ENCODE assay signal across 8 mouse cellular contexts in the genomic region with DNA sequence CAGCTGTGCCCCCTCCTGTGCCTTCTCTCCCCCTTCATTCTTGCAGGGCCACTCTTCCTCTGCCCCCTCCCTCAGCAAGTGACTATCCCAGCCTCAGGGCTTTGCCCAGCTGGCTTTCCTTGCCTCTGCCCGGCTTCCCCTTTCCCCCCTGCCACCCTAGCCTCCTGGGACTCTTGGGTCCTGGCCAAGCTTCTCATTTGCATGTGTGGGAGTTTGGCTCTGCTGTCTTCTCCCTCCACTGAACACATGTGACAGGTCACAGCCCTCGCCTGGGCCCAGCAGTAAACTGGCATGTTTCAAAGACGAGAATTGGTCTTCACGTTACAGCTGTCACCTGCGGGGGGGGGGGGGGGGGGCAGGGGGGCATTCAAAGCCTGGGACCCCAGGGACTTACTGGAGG. TPM values are rescaled to one million over a fixed set of nuclear protein-coding genes. Genes with fewer than 3 reads are reported as not detected.
DNase-seq lines count a peak whose midpoint lies in the region; ATAC-seq and TF ChIP-seq lines count a peak whose summit lies in the region.
"Had no signal": no experiment of that assay in that cellular context is flagged by ENCODE, and none has a peak within 500 bp of the region (broad histone marks: within the 10 kb centered on the region; RNA-seq: fewer than 3 reads in every experiment).

No protein-coding gene starts in this region.

- WGBS in liver, embryonic 16.5 days (ENCODE audit: insufficient replicate concordance): 55% methylated on average over 4 of the region's 5 CpGs
- 9% methylated on average over 3 of the region's 5 CpGs for WGBS in forebrain, embryonic 16.5 days
- WGBS in intestine, embryonic 16.5 days: 33% methylated on average over 3 of the region's 5 CpGs

- no peaks in the 10 kb centered on the region for H3K4me1 ChIP-seq in liver, embryonic 16.5 days (ENCODE audit: control insufficient read depth, low read depth, low read length)
- peaks cover 6% of the 10 kb centered on the region for H3K4me1 ChIP-seq in forebrain, embryonic 16.5 days (replicated peaks; ENCODE audit: control insufficient read depth, insufficient read depth, low read length)
- no peaks in the 10 kb centered on the region; the same call in 1 of the 2 replicates for H3K4me1 ChIP-seq in intestine, embryonic 16.5 days (ENCODE audit: control insufficient read depth, insufficient read depth, low read length)

- POLR2A ChIA-PET in Patski (lab: Charles Lee): interaction anchor here (1.4 kb wide), 1 partner anchor 73 kb away, joined by 3 read pairs; no protein-coding TSS in a partner anchor

- no peak overlapping the region for H3K4me2 ChIP-seq in liver, embryonic 16.5 days (ENCODE audit: low read depth, low read length)
- H3K4me2 ChIP-seq in forebrain, embryonic 16.5 days (ENCODE audit: low read length): no peak overlapping the region
- no peak overlapping the region for H3K4me2 ChIP-seq in intestine, embryonic 16.5 days (ENCODE audit: low read depth, low read length)
- H3K4me2 ChIP-seq: limb, embryonic 13.5 days had no signal

- H3K9me3 ChIP-seq in liver, embryonic 16.5 days (replicated peaks; ENCODE audit: control insufficient read depth, low read length): no peaks in the 10 kb centered on the region
- no peaks in the 10 kb centered on the region for H3K9me3 ChIP-seq in forebrain, embryonic 16.5 days (ENCODE audit: control insufficient read depth, low read length)
- H3K9me3 ChIP-seq in intestine, embryonic 16.5 days (ENCODE audit: control insufficient read depth, low read length): no peaks in the 10 kb centered on the region
- H3K9me3 ChIP-seq: limb, embryonic 13.5 days had no signal

- no peak for TF ChIP-seq CTCF in Patski (IDR thresholded peaks at IDR 0.05)

- no peak overlapping the region for H3K9ac ChIP-seq in liver, embryonic 16.5 days (ENCODE audit: low read depth, low read length)
- no peak overlapping the region for H3K9ac ChIP-seq in forebrain, embryonic 16.5 days (replicated peaks; ENCODE audit: low read depth, low read length)
- H3K9ac ChIP-seq in intestine, embryonic 16.5 days (ENCODE audit: low read depth, low read length): no peak overlapping the region
- H3K9ac ChIP-seq: limb, embryonic 13.5 days had no signal

- H3K27me3 ChIP-seq in liver, embryonic 16.5 days (ENCODE audit: control insufficient read depth, insufficient read depth, low read depth, low read length): no peaks in the 10 kb centered on the region
- H3K27me3 ChIP-seq in Patski: no peaks in the 10 kb centered on the region
- H3K27me3 ChIP-seq in forebrain, embryonic 16.5 days (replicated peaks; ENCODE audit: control insufficient read depth, insufficient read depth, low read length): no peaks in the 10 kb centered on the region
- H3K27me3 ChIP-seq in intestine, embryonic 16.5 days (replicated peaks; ENCODE audit: control insufficient read depth, insufficient read depth, low read length): no peaks in the 10 kb centered on the region
- H3K27me3 ChIP-seq: limb, embryonic 13.5 days had no signal

- ATAC-seq in liver, embryonic 16.5 days (ENCODE audit: low read depth): peak; percentile 53; the same call in 1 of the 2 replicates
- peak; percentile 68 for ATAC-seq in Patski
- ATAC-seq in forebrain, embryonic 16.5 days: peak; percentile 67
- ATAC-seq in intestine, embryonic 16.5 days: no peak

- in situ Hi-C loops in Patski (cut with MboI; ENCODE audit: low pct_unique_long_range_greater_than_20kb): no loop called here

- no peak overlapping the region for H3K27ac ChIP-seq in liver, embryonic 16.5 days (ENCODE audit: low read length)
- no peak overlapping the region for H3K27ac ChIP-seq in forebrain, embryonic 16.5 days (ENCODE audit: low read length)
- H3K27ac ChIP-seq in intestine, embryonic 16.5 days (ENCODE audit: low read length): no peak overlapping the region
- H3K27ac ChIP-seq: limb, embryonic 13.5 days had no signal

- H3K36me3 ChIP-seq in liver, embryonic 16.5 days (ENCODE audit: control insufficient read depth, insufficient read depth): no peaks in the 10 kb centered on the region
- H3K36me3 ChIP-seq in forebrain, embryonic 16.5 days (ENCODE audit: control insufficient read depth, insufficient read depth): no peaks in the 10 kb centered on the region
- H3K36me3 ChIP-seq in intestine, embryonic 16.5 days (ENCODE audit: control insufficient read depth, insufficient read depth, low read length): no peaks in the 10 kb centered on the region
- H3K36me3 ChIP-seq: limb, embryonic 13.5 days had no signal

- CTCF ChIA-PET in Patski (lab: Charles Lee): interaction anchor here (1.3 kb wide), 1 partner anchor 11 kb away, joined by 3 read pairs; no protein-coding TSS in a partner anchor

- H3K4me3 ChIP-seq in liver, embryonic 16.5 days (ENCODE audit: low read depth, low read length): no peak overlapping the region
- H3K4me3 ChIP-seq in forebrain, embryonic 16.5 days (replicated peaks; ENCODE audit: low read length): no peak overlapping the region
- no peak overlapping the region for H3K4me3 ChIP-seq in intestine, embryonic 16.5 days (ENCODE audit: low read length)
- H3K4me3 ChIP-seq: limb, embryonic 13.5 days had no signal

- DNase-seq in liver: no peak
- DNase-seq in Patski (ENCODE audit: low read depth, low spot score): peak; percentile 42
- peak; percentile 79 to 86 for DNase-seq in kidney, postnatal 4 days
- DNase-seq in ovary, adult 18-20 months (ENCODE audit: low spot score): no peak

RNA-seq across cellular contexts. Expression of a gene that starts 40.5 kb away (rescaled TPM):
- not detected in 2 replicates for polyA plus RNA-seq in liver, embryonic 16.5 days (2015; fragmentation: Nextera tagmentation; extraction: Ambion mirVana)
- polyA plus RNA-seq in Patski (2021): not detected
- polyA plus RNA-seq in forebrain, embryonic 16.5 days (2015; fragmentation: Nextera tagmentation; extraction: Ambion mirVana): not detected in 2 replicates
- polyA plus RNA-seq in intestine, embryonic 16.5 days (2015; fragmentation: Nextera tagmentation; extraction: Ambion mirVana): not detected in 2 replicates
- polyA plus RNA-seq: limb, embryonic 13.5 days had no signal

RNA-seq across cellular contexts. Expression of a gene that starts 59.7 kb away (rescaled TPM):
- polyA plus RNA-seq in liver, embryonic 16.5 days (2015; fragmentation: Nextera tagmentation; extraction: Ambion mirVana): 332 and 366 TPM in 2 replicates
- 899 TPM for polyA plus RNA-seq in Patski (2021)
- polyA plus RNA-seq in forebrain, embryonic 16.5 days (2015; fragmentation: Nextera tagmentation; extraction: Ambion mirVana): 1,924 and 2,147 TPM in 2 replicates
- 1,041 and 1,116 TPM in 2 replicates for polyA plus RNA-seq in intestine, embryonic 16.5 days (2015; fragmentation: Nextera tagmentation; extraction: Ambion mirVana)

Comparison
In these comparisons a context has a peak if more than half of its experiments do, and no peak if none do; other contexts are left out.
1. DNase-seq: peak in Patski (single experiment) and kidney, postnatal 4 days (2 of 2); none in liver (single experiment) and ovary, adult 18-20 months (single experiment).